Mouse (Mus musculus) cerebellum, adult 18-20 months (tissue): Measurements from ENCODE around the gene Ip6k3.

Experiments used
- DNase-seq, 2 experiments: peaks; one replicate each; pipeline ENCODE4 v3.0.0; 2021

Ip6k3 gene

DNA sequence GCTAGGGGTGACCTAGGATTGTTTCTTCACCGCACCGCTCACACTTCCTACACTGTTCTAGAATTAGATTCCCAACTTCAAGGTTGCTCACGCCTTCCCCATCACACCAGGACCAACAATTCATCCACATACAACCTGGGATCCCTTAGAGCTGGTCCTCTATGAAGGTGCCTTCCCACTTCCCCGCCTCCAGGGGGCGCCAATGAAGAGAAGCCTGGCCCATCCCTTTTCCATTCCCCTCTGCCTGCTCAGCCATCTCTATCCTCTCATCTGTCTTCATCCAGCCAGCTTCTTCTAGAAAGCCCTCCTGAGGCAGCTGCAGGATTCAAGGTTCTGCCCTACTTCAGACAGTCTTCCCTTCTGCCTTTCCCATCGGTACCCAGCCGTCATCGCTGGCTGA, 16.2 kb downstream of the Ip6k3 start:
- peak in 1 of 2 experiments; percentile 50 for DNase-seq

GRCm38 (mm10) chr17:27150871-27151270, 16.7 kb downstream of the Ip6k3 start:
- no peak for DNase-seq

DNA sequence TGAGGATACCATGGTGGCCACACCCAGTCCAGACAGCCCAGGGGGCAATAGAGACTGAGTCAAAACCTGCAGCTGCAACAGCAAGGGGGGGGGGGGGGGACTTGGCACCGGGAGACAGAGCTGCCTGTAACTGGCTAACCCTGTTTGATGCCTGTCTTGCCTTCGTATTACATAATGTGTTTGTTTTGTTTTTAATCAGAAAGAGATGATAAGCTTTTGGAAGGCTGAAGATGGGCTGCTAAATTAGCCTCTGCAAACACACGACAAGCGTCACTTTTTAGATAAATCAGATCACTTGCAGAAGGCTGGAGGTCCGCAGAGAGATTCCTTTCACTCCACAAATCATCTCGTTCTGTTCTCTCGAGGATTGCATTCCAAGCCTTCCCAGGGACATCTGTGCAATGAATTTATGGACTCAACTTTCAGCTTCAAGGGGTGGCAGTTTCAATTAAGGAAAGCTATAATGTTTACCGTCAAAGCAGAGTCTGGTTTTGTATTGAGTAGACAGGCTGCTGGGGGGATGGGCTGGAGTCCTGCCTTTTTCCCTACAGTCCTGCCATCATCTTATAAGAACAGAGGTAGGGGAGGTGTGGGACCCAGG, 21.2 kb downstream of the Ip6k3 start:
- DNase-seq = no peak

DNA sequence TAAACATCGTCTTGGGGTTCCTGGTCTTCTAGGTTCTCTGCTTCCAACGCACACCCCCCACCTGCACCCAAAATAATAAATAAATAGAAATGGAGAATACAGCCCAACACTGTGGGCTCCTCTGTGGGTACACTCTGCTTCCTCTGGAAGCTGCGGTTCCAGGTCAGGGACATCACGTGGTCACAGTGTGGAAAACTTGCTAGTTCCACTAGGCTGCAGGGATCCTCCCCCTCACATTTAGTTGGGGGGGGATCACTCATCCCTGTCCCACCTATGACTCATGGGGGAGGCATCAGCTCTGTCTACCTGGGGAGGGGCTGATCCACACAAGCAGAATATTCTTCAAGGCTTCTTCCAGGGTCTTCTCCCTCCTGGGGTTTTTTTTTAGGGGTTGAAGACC, 23.4 kb downstream of the Ip6k3 start:
- DNase-seq = no peak

DNA sequence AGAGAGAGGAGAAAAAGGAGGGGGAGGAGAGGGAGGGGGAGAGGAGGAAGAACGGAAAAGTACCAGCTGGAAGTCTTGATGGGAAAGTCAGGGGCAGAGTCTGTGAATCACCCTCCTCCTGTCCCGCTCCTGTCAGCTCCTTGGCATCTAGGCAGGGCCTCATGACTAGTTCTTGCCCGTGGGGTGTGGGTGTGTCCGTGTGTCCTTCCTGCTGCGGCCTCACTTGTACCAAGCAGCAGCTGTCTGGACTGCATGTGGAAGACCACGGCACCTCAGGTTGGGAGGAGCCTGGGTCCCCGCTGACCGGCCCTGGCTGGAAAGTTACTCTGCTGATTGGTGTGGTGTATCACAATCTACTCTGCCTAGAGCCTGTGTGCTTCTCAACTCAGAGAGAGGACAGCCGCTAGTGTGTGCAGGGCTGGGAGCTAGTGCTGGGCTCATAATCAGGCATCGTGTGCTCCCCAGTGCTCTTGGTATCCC, 25.6 kb downstream of the Ip6k3 start:
- DNase-seq = no peak

- DNase-seq = no peak
Measured at GRCm38 (mm10) chr17:27140262-27140661, 27.3 kb downstream of the Ip6k3 start.

- DNase-seq = no peak
Measured at GRCm38 (mm10) chr17:27139304-27139703, 28.3 kb downstream of the Ip6k3 start.

DNA sequence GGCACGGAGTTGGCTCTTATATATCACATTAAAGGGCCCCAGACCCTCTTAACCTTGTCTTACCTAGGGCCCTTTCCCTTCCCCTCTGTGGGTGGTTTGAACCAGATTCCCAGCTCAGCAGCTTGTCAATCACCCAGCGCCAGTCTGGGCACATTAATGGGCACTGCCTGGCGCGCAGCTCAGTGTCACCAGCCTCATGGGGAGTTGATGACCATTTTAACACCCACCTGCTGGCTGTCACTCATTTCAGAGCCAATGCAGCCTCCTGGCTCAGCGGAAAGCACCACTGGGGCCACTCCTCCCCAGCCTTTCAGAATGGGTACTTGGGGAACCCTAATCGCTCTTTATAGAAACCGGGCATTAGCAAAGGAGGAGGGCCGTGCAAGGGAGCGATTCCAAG, 29.2 kb downstream of the Ip6k3 start:
- DNase-seq = no peak

- DNase-seq = no peak
Measured at GRCm38 (mm10) chr17:27134715-27135114, 32.9 kb downstream of the Ip6k3 start.

DNA sequence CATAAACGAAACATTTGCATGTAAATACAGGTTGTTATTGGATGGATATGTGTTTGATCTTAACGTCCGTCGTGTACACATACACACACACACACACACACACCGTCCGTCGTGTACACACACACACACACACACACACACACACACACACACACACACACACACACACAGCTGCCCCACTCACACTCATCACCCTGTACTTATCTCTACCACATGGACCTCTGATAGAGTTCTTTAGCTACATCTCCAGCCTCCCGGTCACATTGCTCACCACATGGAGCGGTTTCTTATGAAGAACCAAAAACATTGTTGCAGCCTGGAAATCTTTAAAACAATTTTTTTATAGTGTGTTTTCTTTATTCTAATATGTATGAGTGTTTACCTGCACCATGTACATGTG, 33.4 kb downstream of the Ip6k3 start:
- no peak for DNase-seq

DNA sequence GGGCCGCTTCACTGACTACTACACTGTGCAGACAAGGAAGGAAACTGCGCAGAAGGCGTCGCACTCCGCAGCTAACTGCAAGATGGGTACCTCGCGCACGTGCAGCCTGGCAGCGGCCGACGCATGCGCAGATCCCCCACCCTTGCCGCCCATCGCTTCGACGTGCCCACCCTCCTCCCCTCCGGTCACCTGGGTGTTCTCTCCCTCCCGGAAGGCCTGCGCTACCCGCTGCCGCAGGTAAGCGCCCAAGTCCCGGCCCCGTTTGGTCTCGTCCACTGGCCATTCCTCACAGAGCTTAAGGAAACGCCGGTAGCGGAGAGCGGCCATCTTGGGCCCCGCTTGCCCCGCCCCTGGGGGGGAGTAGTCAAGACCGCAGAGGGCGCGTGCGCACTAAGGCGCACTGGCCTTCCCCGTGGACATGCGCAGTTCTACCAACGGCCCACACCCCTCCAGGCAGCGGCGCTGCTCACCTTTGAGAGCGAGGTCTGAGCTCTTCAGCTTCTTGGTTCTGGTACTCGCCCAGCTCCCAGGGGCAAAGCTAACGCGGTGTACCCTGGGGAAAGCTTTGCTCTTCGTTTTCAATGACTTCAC, 33.9 kb downstream of the Ip6k3 start, which contains the start of gene Uqcc2:
Gene Uqcc2, minus strand, starts transcription at position 366 of the 591 bp plus-strand sequence.
- DNase-seq = peak; percentile 97 to 99

DNA sequence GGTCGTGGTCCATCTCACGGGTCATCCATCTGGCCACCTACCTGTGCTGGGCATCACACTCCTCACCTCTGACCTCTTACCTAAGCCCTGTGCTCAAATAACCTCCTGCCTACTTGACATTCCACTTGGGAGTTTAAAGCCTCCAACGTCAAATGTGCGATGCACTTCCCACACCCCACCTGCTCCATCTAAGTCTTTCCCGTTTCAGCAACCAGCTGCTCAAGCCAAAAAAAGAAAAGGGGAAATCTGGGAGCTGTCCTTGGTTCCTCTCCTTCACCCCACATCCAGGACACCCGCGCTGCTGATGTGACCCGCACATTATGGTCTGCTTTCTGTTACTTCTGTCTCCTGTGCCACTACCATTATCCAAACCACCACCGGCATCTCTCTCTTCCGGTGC, 35.4 kb downstream of the Ip6k3 start:
- no peak for DNase-seq

DNA sequence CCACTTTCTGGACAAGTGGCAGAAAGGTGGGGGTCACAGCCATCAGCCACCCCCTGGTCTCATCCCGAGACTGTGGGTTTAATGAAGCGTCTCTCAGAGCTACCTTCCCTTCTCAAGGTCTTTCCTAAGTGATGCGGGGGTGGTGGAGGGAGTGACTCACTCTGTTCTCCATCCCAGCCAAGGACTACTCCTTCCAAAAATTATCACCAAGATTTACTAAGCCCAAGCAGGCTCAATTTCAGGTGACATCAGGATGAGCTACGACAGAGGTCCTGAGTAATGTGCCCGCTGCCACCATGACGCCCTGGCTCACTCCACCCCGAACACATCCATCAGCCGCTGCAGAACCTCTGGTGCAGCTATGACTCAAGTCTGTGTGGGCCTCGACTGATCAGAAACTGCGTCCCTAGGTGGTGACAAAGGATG, 36.3 kb downstream of the Ip6k3 start:
- DNase-seq = no peak

GRCm38 (mm10) chr17:27130246-27130645, 37.3 kb downstream of the Ip6k3 start:
- no peak for DNase-seq

DNA sequence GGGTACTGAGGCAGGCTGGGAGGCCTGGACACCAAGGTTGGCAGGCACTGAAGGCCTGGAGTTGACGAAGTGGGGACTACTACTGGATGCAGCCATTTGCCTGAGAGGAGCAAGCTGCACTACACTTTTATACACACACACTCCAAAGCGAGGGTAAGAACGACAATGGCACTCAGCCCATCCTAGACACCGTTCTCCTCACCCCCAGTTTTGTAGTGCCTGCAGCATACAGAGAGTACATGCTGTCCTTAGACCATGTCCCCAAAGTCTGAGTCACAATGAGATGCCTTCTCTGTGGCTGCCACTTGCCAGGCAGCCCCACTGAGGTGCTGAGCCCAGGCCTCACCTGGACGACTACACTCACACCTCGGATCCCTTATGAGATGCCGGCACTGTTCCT, 37.8 kb downstream of the Ip6k3 start:
- DNase-seq = no peak

- DNase-seq = peak in 1 of 2 experiments; percentile 59
Measured at GRCm38 (mm10) chr17:27129291-27129690, 38.3 kb downstream of the Ip6k3 start.

GRCm38 (mm10) chr17:27128189-27128588, 39.4 kb downstream of the Ip6k3 start:
- no peak for DNase-seq

GRCm38 (mm10) chr17:27126974-27127373, 40.6 kb downstream of the Ip6k3 start:
- DNase-seq = no peak

GRCm38 (mm10) chr17:27125669-27126202, 41.9 kb downstream of the Ip6k3 start:
- no peak for DNase-seq

DNA sequence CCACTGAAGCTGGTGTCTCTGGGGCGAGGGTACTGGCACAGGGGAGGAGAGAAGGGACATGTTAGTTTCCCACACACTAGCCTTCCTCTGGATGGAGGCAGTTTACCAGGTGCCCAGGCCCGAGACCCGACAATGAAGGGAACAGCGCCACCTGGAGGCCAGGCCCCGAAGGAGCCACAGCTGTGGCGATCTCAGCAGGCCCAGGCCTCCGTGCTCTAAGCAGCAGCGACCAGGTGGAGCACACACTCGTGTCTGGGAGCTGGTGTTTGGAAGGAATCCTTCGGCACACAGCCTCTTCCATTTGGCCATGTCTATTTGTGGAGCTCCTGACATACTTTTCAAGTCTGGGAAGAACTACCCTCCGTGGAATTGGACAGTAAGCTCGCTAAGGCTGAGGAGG, 42.4 kb downstream of the Ip6k3 start:
- peak; percentile 84 to 89 for DNase-seq

GRCm38 (mm10) chr17:27123813-27124375, 43.7 kb downstream of the Ip6k3 start:
- DNase-seq = no peak

DNA sequence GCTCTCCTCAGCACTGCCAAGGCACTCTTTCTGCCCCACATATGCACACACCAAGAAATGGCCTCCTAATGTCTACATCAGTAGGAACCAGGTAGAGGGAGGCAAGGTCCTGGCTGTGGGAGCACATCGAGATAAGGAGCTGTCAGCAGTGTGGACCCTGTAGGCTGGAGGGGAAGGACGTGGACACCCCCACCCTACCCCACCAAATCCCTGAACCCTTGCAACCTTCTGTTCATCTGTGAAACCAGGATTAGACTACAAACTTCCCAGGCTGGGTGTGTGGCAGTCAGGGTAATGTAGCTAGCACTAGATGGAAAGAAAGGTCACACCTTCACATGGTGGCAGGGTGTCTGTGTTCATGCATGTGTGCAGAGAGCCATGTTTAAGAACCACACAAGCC, 44.5 kb downstream of the Ip6k3 start:
- no peak for DNase-seq

DNA sequence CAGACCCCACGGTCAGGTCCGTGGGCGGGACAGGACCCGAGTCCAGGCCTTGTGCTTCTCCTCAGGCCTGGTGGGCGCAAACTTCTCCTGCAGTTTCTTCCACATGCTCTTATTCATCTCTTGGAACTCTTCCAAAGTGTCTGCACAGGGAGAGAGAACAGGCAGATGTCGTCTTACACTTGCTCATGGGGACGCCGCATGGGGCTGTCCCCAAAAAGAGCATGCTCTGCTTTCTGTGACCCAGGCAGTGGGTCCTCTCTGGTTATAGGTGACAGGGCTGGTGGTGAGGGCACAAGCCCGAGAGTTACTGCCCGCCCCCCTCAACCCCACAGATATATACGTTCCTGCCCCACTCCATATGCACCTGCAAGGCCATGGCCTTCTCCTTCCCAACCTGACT, 44.9 kb downstream of the Ip6k3 start:
- DNase-seq = no peak

DNA sequence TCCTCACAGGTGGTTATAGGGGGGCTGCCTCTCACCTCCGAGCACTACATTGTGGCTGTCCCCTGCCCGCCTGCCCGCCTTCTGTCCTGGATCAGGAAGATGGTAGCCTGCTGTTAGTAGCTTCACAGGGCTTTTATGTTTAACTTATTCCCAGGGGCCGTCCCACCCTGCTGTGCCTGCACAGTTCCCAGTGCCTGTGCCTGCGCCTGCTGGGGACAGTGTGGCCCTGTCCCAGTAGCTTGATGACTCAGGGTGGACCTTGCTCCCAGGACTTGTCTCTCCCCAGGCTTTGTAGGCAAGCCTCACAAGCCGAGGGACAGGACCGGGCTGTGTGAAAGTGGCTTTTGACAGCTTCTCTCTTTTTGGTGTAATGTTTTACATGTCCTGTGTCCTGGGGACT, 45.8 kb downstream of the Ip6k3 start:
- peak in 1 of 2 experiments; percentile 33 for DNase-seq
